Mouse (Mus musculus) small intestine, adult 2 months (tissue): ENCODE measurements around the gene Npr1. TPM values are rescaled to one million over a fixed set of nuclear protein-coding genes. Genes with fewer than 3 reads are reported as not detected.

ENCODE experiments used
- H3K27ac ChIP-seq: fragments of 200-500 bp; 2 replicates; pipeline ENCODE4 v1.5.1; 2012; ENCODE audit warnings: low read depth, low read length, control low read depth, inconsistent platforms; ENCODE audit not compliant: insufficient read depth
- H3K27me3 ChIP-seq: fragments of 200-500 bp; 2 replicates; pipeline ENCODE4 v1.6.1; 2012; ENCODE audit warnings: mild to moderate bottlenecking, moderate library complexity, low read length, inconsistent platforms; ENCODE audit not compliant: control insufficient read depth, insufficient read depth
- H3K36me3 ChIP-seq: fragments of 200-500 bp; 2 replicates; pipeline ENCODE4 v1.6.1; 2012; ENCODE audit warnings: mild to moderate bottlenecking, low read length, control low read depth, inconsistent platforms; ENCODE audit not compliant: control insufficient read depth, insufficient read depth
- H3K4me1 ChIP-seq: fragments of 200-500 bp; 2 replicates; pipeline ENCODE4 v1.6.1; 2012; ENCODE audit warnings: low read length, inconsistent platforms, mixed read lengths; ENCODE audit not compliant: control insufficient read depth, insufficient read depth, insufficient read length
- H3K4me3 ChIP-seq: fragments of 200-500 bp; 2 replicates; pipeline ENCODE4 v1.5.1; 2012; ENCODE audit warnings: low read depth, mild to moderate bottlenecking, control low read depth, inconsistent platforms, low read length, moderate library complexity
- CTCF ChIP-seq: fragments of 200-500 bp; IDR thresholded peaks from 2 replicates; pipeline ENCODE4 v1.5.1; 2012; ENCODE audit warnings: low read depth, mild to moderate bottlenecking, control low read depth, inconsistent platforms, low read length, moderate library complexity, mixed read lengths; ENCODE audit not compliant: insufficient replicate concordance, insufficient read length; ENCODE audit errors: extremely low read depth
- POLR2A ChIP-seq: fragments of 200-500 bp; IDR thresholded peaks from 2 replicates; pipeline ENCODE4 v1.6.1; 2012; ENCODE audit warnings: low read depth, mild to moderate bottlenecking, control low read depth, inconsistent platforms, low read length, moderate library complexity
- WGBS: fragments of 180-500 bp; shearing (Covaris S2); methylation state at CpG from one replicate; pipeline ENCODE4 v1.1.7; 2018; 5-methylcytosine and 5-hydroxymethylcytosine counted together
- polyA plus RNA-seq: library from polyadenylated mRNA; depleted of rRNA; stranded (reverse); fragments of >200 nt; gene quantifications from 2 replicates; pipeline ENCODE4 v1.2.3, GENCODE M21; 2012

Npr1 gene
- polyA plus RNA-seq, 1 experiment = 5.9 TPM

DNA sequence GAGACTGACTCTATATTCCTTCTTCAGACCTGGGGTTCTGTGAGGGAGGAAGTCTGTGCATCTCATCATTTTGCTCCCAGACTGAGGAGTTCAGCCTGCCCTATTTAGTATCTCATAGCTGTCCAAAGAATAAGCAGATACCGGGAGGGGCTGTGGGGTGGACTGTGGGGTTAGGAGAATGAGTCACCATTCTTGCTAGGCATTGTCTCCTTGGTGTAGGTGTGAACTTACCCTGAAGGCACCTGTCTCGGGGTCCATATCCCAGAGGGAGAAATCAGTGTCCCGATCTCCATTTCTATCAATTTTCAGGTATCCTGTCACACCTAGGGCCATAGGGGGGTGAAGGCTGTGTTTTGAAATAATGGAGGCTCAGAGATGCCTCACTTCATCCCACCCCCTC is 3.7 kb downstream of the Npr1 start:
- Histone ChIP-seq H3K4me1 (no peaks in the 10 kb centered on the region), H3K27me3 (peaks cover 18% of the 10 kb centered on the region), H3K27ac (no peak overlapping the region), H3K36me3 (no peaks in the 10 kb centered on the region), H3K4me3 (no peak overlapping the region)
- 82% methylated on average over 3 of the region's 3 CpGs for WGBS
- no peak for TF ChIP-seq POLR2A
- TF ChIP-seq CTCF = no peak

DNA sequence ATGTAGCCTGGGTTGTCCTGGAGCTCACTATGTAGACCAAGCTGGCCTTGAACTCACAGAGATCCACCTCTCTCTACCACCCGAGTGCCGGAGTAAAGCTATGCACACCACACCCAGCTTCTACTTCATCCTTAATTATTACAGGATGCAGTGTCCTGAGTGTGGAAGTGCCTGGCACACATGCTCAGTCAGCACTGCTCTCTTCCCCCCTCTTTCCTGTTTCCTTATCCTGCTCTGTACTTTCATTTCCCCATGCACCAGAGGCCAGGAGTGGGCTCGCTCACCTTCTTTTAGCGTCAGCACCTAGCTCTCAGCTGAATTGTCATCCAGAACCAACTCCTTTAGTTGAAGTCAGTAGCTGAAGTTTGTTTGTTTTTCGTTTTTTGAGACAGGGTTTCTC is 5.4 kb downstream of the Npr1 start:
- TF ChIP-seq CTCF = no peak
- no peak for TF ChIP-seq POLR2A
- Histone ChIP-seq H3K4me3 (no peak overlapping the region), H3K27ac (no peak overlapping the region), H3K4me1 (no peaks in the 10 kb centered on the region), H3K36me3 (no peaks in the 10 kb centered on the region), H3K27me3 (peaks cover 10% of the 10 kb centered on the region)
- 57% methylated on average over 5 of the region's 5 CpGs for WGBS

DNA sequence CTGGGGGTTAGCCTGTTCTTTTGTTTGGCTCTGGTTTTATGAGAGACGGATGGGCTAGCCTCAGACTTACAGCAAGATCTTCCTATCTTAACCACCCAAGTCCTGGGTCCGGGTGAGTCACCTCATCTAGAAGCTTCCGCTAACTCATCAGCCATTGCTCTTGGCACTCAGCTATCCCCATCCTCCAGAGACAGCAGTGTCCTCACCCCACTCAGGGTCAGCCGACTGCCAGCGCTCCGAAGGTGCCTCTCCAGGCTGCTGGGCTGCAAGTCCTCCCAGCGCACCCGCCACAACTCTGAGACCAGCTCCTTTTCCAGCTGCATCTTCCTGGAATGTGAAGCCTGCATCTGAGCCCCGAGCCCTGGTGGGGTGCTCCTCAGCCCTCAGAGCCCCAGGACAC is 5.9 kb downstream of the Npr1 start:
- no peak overlapping the region for H3K4me3 ChIP-seq
- H3K4me1 ChIP-seq = no peaks in the 10 kb centered on the region
- H3K27me3 ChIP-seq = peaks cover 4% of the 10 kb centered on the region
- TF ChIP-seq CTCF = no peak
- no peak for TF ChIP-seq POLR2A
- no peaks in the 10 kb centered on the region for H3K36me3 ChIP-seq
- no peak overlapping the region for H3K27ac ChIP-seq
- WGBS = 78% methylated on average over 9 of the region's 9 CpGs

DNA sequence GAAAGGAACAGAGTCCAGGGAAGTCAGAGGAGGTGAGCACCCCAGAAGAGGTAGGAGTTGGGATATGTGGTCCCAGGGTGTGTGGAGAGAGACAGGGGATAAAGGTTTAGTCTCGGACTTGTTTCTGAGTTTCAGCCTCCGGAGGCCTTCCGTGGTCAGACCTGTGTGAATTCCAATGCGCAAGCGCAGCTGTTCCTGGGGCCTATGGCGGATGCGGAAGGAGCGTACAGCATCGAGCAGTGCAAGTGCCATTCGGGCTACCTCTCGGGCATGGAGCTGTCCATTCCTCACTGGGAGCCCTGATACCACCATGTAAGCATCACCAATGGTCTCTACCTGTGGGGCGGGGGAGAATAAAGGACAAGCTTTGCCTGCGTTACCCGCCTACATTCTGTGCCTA is 10.7 kb downstream of the Npr1 start:
- H3K36me3 ChIP-seq = no peaks in the 10 kb centered on the region
- H3K4me3 ChIP-seq = no peak overlapping the region
- peaks cover 5% of the 10 kb centered on the region for H3K4me1 ChIP-seq
- TF ChIP-seq POLR2A = no peak
- TF ChIP-seq CTCF = no peak
- no peak overlapping the region for H3K27ac ChIP-seq
- no peaks in the 10 kb centered on the region for H3K27me3 ChIP-seq
- 88% methylated on average over 14 of the region's 14 CpGs for WGBS

DNA sequence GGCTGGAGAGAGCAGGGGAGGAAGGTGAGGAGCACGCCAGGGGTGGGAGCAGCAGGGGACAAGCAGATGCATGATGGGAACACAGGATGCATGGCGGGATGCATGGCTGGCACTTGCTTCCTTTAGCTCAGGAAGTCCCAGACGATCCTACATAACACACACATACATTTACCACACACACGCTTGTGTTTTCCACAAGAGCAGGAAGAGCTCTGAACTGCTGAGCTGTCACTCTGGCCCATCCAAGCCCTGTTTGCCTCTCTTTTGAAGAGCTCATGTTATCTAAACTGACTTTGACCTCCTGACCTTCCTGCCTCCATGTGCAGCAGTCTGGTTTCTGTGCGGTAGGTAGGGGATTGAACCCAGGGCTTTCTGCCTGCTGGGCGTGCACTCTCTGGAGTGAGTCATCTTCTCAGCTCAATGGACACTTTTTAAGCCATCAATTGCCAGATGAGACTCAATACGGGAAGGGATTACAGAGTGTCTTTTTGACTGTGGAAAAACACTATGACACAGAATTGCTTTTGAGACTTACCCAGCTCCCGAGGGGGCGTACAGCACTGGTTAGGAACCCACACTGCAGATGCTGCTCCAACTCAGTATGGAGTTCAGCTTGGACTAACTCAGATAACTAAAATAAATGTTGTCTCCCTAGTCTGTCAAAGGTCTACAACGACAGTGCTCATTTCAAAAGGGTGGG is 14.1 kb downstream of the Npr1 start:
- 47% methylated on average over 10 of the region's 10 CpGs for WGBS
- H3K4me1 ChIP-seq = peaks cover 5% of the 10 kb centered on the region
- H3K27me3 ChIP-seq = no peaks in the 10 kb centered on the region
- H3K27ac ChIP-seq = no peak overlapping the region
- TF ChIP-seq CTCF (no peak), POLR2A (no peak)
- H3K36me3 ChIP-seq = no peaks in the 10 kb centered on the region
- H3K4me3 ChIP-seq = peak overlapping the region; percentile 36

DNA sequence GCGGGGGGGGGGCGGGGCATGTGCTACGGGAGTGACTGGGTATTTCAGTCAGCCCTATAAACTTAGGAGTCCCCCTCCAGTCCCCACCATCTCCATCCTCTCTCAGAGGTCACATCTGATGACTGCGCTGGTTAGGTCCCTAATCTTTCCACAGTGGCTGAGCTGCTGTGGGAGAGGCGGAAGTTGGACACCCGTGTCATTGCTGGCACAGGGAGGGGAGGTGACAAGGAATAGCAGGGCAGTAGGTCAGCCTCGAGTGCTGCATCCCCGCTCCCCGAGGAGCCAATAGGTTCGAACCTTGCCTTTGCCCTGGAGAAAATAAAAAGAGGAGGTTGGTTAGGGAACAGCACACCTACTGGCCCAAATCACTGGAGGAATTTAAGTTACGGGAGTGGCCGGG is 14.8 kb downstream of the Npr1 start:
- Histone ChIP-seq H3K36me3 (no peaks in the 10 kb centered on the region), H3K4me3 (peak overlapping the region; percentile 36), H3K27me3 (no peaks in the 10 kb centered on the region), H3K27ac (no peak overlapping the region), H3K4me1 (peaks cover 5% of the 10 kb centered on the region)
- 25% methylated on average over 12 of the region's 12 CpGs for WGBS
- TF ChIP-seq CTCF (no peak), POLR2A (no peak)

DNA sequence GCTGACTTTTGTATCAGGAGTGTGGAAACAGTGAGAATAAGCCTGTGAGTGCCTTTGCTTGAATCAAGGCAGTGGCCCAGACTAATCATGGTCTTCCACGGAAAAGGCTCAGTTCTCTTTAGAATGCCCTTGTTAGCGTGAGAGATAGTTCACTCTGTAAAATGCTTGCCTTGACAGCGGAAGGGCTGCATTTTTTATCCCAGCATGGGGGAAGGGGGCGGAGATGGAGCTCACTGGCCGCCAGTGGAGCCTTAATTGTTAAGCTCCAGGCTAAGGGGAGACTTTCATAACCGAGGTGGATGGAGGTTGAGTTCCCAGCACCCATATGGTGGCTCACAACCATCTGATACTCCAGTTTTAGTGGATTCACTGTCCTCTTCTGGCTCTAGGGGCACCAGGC is 17.0 kb downstream of the Npr1 start:
- H3K27me3 ChIP-seq = no peaks in the 10 kb centered on the region
- no peak overlapping the region for H3K27ac ChIP-seq
- 81% methylated on average over 6 of the region's 6 CpGs for WGBS
- peaks cover 5% of the 10 kb centered on the region for H3K4me1 ChIP-seq
- no peak overlapping the region for H3K4me3 ChIP-seq
- no peaks in the 10 kb centered on the region for H3K36me3 ChIP-seq
- TF ChIP-seq POLR2A (no peak), CTCF (no peak)

DNA sequence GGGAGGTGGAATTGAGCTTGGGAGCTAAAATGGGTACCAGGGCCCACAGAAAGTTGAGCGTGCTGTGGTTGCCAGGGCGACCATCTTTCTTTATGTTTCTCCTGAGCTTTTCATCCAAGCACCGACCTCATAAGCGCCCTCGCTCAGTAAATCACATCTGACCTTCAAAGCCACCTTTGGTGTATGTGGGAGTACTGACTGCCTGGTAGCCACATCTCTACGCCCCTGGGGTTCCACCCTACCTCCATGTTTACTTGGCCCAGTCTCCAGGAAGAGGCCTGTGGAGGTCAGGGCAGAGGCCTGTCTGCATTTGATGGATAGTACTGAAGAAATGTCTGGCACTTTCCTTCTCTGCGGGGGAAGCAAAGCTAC is 18.6 kb downstream of the Npr1 start:
- TF ChIP-seq CTCF = no peak
- TF ChIP-seq POLR2A = no peak
- Histone ChIP-seq H3K27me3 (no peaks in the 10 kb centered on the region), H3K36me3 (no peaks in the 10 kb centered on the region), H3K27ac (peak overlapping the region; percentile 50; the same call in 1 of the 2 replicates), H3K4me3 (no peak overlapping the region), H3K4me1 (peaks cover 5% of the 10 kb centered on the region)
- 75% methylated on average over 7 of the region's 7 CpGs for WGBS
